Mouse (Mus musculus) adrenal gland, postnatal 25 days (tissue): ENCODE measurements around the gene Sdk2. TPM values are rescaled to one million over a fixed set of nuclear protein-coding genes. Genes with fewer than 3 reads are reported as not detected.

Experiments
- DNase-seq: peaks from one replicate; pipeline ENCODE4 v3.0.0; 2021; ENCODE audit warnings: mixed read lengths
- total RNA-seq: library from RNA; stranded (reverse); gene quantifications from 2 replicates; pipeline ENCODE4 v1.2.3, GENCODE M21; 2021

The Sdk2 gene
- total RNA-seq, 1 experiment from 2014 or later: 1.5 TPM

GRCm38 (mm10) chr11:113737912-113738311, 328.9 kb downstream of the Sdk2 start:
- DNase-seq: no peak

GRCm38 (mm10) chr11:113737553-113737854, 329.3 kb downstream of the Sdk2 start:
- no peak for DNase-seq

GRCm38 (mm10) chr11:113736848-113737552, 329.8 kb downstream of the Sdk2 start:
- no peak for DNase-seq

- no peak for DNase-seq
These were observed 331.7 kb downstream of the Sdk2 start for GRCm38 (mm10) chr11:113735151-113735550.

GRCm38 (mm10) chr11:113733631-113734364, 333.0 kb downstream of the Sdk2 start:
- DNase-seq: peak; percentile 42

GRCm38 (mm10) chr11:113731945-113732612, 334.8 kb downstream of the Sdk2 start:
- no peak for DNase-seq

- DNase-seq: no peak
These were observed 336.0 kb downstream of the Sdk2 start for GRCm38 (mm10) chr11:113730879-113731278.

GRCm38 (mm10) chr11:113729917-113730316, 336.9 kb downstream of the Sdk2 start:
- DNase-seq: peak; percentile 76

GRCm38 (mm10) chr11:113729239-113729638, 337.6 kb downstream of the Sdk2 start:
- DNase-seq: no peak

- DNase-seq: no peak
These were observed 338.9 kb downstream of the Sdk2 start for GRCm38 (mm10) chr11:113727992-113728391.

GRCm38 (mm10) chr11:113726994-113727888, 339.6 kb downstream of the Sdk2 start:
- DNase-seq: no peak
